31 mouse cellular contexts compared by ENCODE assay signal in genomic region chr7:98097557-98097956, GRCm38 (mm10). TPM values are rescaled to one million over a fixed set of nuclear protein-coding genes. Genes with fewer than 3 reads are reported as not detected.
"Had no signal": no experiment of that assay in that cellular context is flagged by ENCODE, and none has a peak within 500 bp of the region (broad histone marks: within the 10 kb centered on the region; RNA-seq: fewer than 3 reads in every experiment).

No protein-coding gene starts in this region.

- DNase-seq: cerebellum, adult 2 months; cerebellum, adult 8-10 months; cerebellum, adult 9-10 months; cerebellum, adult 9-11 months; cerebellum, postnatal 10 days; cerebellum, postnatal 14 days; cerebellum, postnatal 25 days; cerebellum, postnatal 36 days; embryo, embryonic 11 days; forebrain, postnatal 0 days; gastrocnemius, adult 2 months; gastrocnemius, postnatal 10 days; gastrocnemius, postnatal 14 days; gastrocnemius, postnatal 25 days; gastrocnemius, postnatal 36 days; heart, adult 11 months; heart, adult 18-20 months; heart, adult 2 months had no signal

- ATAC-seq: forebrain, embryonic 13.5 days; forebrain, embryonic 14.5 days; forebrain, embryonic 15.5 days; forebrain, embryonic 16.5 days; forebrain, postnatal 0 days had no signal

- H3K4me3 ChIP-seq: embryonic facial prominence, embryonic 10.5 days; embryonic facial prominence, embryonic 12.5 days; embryonic facial prominence, embryonic 13.5 days; embryonic facial prominence, embryonic 15.5 days; erythroblast, embryonic 14.5 days; forebrain, embryonic 10.5 days; forebrain, embryonic 12.5 days; forebrain, embryonic 13.5 days; forebrain, embryonic 15.5 days; gastrocnemius, adult 2 months; heart, adult 2 months had no signal

- H3K27ac ChIP-seq: embryonic facial prominence, embryonic 10.5 days; embryonic facial prominence, embryonic 12.5 days; embryonic facial prominence, embryonic 13.5 days; embryonic facial prominence, embryonic 15.5 days; forebrain, embryonic 10.5 days; forebrain, embryonic 12.5 days; forebrain, embryonic 13.5 days; forebrain, embryonic 15.5 days; gastrocnemius, adult 2 months; heart, adult 2 months had no signal

- H3K27me3 ChIP-seq: embryonic facial prominence, embryonic 12.5 days; embryonic facial prominence, embryonic 13.5 days; embryonic facial prominence, embryonic 15.5 days; forebrain, embryonic 12.5 days; forebrain, embryonic 13.5 days; forebrain, embryonic 15.5 days had no signal

RNA-seq across cellular contexts. Expression of gene Omp, which starts 47.7 kb away (rescaled TPM):
- total RNA-seq: gastrocnemius, adult 8-10 months; heart, adult 18-20 months had no signal
- polyA plus RNA-seq: embryonic facial prominence, embryonic 10.5 days; forebrain, embryonic 11.5 days had no signal
